Mouse (Mus musculus) kidney, postnatal 36 days (tissue): ENCODE measurements at regions not wholly inside any gene's neighbourhood (a gene's known extent, or its start where the extent isn't known, plus 50 kb on each side); places are given as distances from the start of the nearest gene placed in this dataset.

Experiments
- DNase-seq, 2 experiments: peaks; one replicate each; pipeline ENCODE4 v3.0.0; 2021 to 2022; ENCODE audit warnings: mixed read lengths in 2 of 2

DNA sequence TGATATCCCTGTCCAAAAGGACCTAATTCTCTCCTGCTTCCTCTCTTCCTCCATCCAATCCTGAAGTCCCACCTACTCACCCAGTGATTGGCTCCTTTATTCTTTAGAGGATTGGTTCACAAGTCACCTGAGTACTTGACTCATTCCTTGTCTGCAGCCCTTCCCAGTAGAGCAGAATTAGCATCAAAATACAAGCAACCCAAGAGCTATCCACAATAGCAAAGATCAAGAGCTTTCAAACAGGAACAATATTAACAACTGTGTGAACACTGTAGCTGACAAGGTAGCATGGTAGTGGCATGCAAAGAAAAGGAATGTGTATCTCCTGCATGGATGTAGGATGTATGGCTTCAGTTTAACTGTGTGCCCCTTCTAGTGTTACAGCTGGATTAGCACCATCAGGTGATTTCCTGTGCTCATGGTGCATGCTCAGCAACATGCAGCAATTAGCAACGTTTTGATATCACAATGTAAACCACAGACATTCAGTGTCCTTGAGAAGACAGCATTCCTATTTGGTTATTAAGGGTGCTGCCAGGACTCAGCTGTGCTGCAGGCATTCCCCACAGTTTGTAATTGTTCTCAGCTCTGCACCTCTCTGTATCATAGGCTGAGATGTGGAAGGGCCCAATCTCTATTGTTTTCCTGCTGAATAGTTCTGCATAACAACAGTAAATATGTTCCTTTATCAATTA lies 437.2 kb downstream of the Ptprc start:
- DNase-seq = no peak

DNA sequence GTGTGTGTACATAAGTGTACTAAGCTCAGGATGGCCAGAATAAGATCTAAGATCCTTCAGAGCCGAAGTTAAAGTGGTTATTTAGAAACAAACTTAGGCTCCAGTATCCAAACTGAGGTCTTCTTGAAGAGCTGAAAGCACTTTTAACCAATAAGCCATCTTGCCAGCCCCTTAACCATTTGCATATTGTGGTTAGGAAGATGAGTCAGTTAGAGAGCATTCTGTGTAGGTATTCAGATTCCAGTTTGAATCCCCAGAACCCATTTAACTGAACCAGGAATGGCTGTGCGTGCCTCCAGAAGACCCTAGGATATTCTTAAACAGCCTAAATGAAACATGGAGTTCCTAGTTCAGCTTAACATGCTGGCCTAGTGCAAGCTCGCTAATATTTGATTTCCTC lies 471.6 kb downstream of the Ptprc start:
- no peak for DNase-seq

DNA sequence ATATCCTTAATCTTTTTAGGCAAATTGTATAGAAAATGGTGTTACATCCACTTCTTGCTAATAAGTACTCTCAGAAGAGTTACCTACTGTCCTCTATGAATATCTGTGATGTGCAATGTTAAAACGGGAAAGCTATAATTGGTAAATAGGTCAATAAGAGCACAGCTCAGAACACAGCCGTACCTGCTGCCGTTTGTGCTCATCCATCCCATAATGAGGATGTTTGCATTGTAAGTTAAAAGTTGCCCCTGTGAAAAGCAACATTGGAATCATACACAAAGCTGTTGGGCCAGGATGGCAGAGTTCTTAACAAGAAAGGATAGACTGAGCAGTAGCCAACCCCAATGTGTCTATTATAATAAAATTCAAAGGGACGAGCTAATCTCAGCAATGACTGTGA lies 476.6 kb downstream of the Ptprc start:
- no peak for DNase-seq

DNA sequence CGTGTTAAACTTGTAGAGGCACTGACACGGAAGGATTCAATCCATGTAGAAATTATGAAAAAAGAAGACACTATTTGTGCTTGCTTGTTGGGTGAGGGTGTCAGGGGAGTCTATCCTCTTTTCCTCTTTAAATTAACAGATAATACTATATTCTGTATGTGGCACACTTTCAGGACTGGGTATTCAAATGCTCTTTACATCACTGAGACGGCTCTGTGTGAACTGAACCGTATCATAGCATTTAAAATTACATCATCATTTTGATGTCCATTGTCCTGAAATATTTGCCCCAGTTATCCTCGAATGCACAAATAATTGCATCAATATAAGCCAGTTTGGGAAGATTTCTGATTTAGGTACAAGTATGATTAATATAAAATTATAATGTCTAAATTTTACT lies 478.2 kb downstream of the Ptprc start:
- DNase-seq = no peak

DNA sequence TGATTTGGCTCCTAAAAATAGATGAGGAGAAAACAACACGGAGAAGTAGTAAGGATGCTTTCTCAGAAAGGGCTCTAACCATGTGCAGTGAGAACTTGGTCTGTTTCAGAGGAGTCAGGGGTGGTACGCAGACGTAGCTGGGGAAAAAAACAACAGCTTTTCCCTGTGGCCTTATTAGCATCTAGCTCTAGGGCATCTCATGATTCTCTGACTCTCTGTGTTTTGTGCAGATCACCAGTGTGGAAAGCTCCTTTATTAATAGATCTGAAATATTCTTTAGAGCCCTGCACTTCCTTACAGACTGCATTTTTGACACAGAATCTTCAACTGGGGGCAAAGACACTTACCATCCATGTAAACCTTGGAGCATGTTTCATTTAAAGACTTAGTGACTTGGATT lies 478.7 kb downstream of the Ptprc start:
- DNase-seq = no peak

DNA sequence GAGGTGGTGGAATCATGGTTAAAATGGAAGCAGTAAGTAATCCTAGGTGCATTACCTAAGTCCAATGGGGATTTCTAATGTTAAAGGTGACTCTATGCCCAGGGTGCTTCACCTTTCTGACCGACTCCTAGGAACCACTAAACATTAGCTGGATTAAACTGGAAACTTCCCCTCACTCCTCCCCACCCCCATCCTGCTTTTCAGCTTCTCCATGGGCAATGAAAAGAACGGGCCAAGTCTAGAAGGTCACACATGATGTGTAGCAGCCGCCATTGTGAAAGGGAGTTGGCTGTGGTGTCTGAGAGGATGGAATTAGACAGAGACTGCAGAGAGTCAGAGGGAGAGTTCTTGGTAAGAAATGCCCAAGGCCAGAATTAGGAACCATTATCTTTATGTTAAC lies 479.8 kb downstream of the Ptprc start:
- peak in 1 of 2 experiments; percentile 1 for DNase-seq

DNA sequence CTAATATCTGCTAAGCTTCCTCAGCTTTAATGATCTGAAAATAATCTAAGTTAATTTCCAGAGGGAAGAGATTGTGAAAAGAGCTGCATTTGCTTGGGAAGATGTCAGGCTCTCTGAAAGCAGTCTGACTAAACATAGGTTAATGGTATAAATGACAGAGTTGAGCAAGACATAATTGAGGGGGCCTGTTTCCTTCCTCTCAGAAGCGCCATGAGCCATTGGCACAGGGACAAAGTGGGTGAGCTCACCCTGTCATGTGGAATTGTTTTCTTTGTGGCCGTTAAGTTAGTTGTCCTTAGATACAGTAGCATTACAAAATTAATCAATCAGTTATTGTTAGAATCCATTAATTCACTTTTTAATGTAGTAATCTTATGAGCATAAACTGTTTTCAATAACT lies 483.0 kb downstream of the Ptprc start:
- no peak for DNase-seq

DNA sequence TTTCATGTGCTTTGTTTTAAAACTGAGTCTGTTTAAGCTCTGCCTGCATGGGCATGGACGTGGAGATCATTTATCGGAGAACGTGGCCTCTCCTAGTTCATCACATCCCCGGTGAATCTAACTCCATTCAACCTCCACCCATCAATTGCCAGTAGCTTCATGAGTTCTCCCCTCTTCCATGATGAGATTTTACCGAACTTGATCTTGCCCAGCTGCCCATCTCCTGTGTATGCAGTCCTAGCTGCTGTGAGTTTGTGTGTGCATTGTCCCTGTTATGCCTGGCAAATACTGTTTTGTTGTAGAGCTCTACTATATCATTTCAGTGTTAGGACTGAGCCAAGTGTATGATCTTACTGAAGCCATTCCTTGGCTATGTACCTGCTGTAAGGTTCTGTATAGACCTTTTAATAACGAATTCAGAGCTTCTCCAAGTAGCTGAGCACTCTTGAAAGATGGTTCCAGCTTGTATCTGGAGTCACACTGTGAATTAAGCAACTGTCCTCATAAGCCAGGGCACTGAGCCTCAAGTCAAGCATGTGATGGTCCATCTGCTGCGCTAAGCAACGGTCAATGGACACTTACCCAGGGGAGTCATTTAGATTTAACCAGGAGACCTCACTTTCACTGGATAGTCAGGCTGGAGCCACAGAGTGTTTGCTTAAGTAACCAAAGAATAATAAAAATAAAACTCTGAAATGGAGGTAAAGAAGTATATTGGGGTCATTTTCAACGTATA lies 484.5 kb downstream of the Ptprc start:
- no peak for DNase-seq

DNA sequence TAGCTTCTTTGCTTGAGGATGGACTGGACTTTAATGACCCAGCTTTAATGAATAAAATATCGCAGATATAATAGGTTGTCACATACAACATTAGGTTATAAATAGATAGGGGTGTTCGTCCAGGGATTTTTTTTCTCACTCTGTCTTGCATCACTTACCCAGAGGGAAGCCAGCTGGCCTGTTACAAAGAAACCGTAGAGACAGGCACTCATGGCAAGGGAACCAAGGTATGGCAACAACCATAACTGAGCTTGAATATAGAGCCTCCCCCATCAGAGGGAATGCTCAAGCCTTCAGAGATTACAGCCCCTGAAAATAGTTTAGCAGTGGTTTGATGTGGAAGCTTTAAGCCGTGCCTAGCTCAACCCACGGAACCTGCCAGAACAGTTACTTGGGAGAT lies 504.9 kb downstream of the Ptprc start:
- no peak for DNase-seq

DNA sequence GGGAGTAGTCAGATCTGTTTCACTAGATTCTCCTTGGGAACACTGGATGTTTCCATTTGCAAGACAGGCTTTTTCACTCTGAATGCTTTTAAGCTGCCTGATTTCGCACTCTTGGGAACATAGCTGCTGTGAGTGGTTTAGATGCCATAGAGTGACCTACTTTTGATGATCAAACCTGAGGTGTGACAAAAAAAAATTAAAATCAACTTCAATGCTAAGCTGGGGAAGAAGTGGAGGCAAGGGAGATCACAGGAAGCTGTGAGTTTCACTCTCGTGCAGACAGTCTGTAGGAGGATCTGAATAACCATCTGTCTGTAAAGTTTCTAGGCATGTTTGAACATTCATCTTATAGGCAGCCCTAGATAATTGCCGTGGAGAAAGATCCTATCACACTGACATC lies 505.7 kb downstream of the Ptprc start:
- no peak for DNase-seq

DNA sequence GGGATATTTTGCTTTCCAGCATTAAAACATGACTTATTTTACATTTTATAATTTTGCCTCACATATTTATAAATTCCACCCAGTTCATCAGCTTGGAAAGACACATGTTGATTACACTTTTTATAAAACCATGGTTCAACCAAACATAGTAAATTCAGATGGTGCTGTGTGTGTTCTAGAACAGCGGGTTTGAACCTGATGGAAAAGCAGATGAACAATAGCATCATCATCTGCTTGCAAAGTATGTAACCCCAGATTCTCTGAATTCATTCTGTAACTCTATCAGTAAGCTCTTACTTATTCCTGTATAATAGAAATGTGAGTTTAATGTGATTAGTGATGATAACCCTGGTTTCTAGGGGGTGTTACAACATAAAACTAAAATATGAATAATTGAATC lies 517.4 kb downstream of the Ptprc start:
- no peak for DNase-seq

DNA sequence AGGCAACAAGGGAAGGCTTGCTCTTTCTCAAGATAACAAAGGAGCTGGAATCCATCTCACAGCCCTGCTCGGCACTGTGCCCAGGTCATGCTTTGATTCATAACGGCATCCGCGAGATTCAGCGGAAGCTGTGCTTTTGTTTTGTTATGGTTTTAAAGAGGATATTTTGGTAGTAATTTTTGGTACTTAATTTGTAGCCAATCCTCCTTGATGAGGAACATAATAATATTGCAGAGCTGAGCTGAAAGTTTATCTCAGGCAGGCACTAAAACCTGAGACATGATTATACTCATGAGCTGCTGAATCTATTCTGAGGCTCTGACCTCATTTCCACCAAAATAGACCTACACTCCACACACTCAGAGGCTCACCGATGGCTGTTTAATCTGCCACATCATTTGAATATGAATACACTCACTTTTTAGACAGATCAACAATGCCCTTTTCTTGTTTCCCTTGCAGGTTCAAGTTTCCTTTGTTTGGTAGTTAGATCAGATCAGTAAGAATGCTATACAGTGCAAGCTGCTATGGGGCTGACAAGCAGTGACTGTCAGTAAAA lies 518.5 kb downstream of the Ptprc start:
- DNase-seq = peak; percentile 74 to 87

DNA sequence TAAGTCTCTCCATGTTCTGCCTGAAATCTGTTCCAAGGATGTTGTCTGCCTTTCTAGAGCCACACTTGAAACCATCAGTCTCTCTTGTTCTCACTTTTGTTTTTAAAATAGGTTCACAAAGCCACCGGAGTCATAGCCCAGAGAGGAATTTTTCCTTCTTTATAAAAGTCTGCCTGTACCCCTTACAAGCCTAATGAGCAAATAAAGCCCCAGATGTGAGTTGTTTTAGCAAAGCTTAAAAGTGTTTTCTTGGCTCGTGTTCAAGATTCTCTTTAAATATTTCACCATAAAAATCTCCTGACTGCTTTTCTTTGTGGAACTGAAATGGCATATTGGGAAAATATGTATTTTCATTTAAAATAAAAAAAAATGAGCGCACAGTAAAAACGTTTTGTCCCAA lies 521.3 kb downstream of the Ptprc start:
- no peak for DNase-seq

DNA sequence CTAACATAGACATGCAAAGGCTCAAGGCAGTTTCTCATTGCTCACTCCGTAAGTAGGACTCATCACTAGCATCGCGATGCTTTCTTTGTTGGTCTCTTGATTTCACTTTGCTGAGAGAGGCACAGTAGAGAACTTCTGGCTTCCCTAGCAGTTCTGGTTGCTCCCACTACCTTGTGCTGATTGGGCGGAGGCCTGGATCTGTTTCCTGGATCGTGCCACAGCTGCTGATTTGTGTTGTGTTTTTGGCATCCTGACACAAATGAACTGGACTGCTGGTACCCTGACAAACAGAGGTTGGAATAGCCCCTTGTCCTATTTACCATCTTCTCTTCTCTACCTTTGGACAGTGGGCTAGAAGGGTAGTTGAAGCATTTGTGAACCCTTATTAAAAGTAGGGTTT lies 522.0 kb downstream of the Ptprc start:
- peak; percentile 50 to 70 for DNase-seq

DNA sequence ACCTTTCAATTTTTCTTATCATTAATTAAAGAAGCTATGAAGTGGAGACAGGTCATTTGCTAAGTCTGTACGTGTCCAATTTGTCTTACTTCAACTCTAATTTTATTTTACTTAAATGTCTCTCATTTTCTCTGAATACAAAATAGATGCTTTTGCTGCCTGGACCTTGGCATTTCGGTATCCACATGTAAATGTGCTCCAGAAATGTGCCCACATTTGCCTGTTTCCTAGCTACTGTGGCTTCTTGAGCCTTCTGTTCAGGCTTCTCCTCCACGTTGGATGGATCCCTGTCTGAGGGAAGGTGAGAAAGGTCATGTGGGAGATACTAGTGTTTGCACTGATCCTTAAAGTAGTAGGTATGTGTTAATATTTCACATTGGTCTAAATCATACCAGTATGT lies 524.9 kb downstream of the Ptprc start:
- no peak for DNase-seq

DNA sequence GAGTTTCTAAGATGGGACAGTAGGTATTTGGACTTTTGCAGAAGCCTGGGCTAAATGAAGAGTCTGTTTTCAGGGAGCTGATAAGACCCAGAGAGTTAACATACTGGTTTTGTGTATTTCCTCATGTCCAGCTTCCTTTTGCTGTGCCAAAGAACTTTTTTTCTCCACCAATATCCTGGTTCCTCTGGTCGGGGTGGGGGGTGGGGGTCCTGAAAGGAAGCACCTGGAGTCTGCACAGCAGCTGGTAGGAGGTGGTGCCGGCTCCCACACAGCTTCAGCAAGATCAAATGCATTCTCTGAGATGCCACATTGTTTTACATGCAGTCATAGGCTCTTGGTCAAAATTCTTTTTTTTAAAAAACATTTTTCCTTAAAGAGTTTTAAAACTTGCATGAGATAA lies 525.4 kb downstream of the Ptprc start:
- DNase-seq = peak in 1 of 2 experiments; percentile 3

DNA sequence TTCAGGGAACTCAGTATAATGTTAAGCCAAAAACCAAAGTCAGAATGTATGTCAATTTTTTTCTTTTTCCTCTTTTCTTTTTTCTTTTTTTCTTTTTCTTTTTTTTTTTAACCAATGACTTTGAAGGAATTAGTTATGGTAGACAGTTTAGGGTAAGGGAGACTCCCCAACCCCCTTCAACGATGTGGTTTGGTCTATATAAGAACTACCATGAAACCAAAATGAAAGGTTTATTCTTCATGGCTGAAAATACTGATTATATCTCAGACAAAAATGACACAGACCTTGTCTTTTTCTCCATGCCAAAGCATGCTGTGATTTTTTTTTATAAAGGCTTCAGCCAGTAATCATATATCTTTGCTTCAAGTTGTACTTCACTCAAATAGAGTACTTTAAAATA lies 526.7 kb downstream of the Ptprc start:
- DNase-seq = no peak

DNA sequence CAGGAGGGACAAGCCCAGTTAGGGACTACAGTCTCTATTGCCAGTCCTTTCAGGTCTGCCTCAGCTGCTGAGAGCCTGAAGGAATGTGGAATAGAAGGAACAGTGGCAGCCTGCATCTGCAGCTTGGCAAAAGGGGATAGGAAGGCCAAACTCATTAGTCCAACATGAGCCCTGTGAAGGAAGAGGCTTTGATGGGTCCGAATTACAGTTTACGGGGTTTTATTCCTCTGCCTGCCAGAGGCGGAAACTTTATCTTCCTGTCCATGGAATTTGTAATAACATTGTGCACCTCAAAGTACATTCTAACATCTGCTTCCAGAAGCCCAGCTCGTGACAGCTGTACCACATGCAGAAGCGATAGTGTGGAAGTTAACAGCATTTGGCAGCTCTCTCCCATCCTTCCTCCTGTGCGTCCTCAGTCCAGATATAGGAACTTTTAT lies 530.9 kb downstream of the Ptprc start:
- DNase-seq = peak; percentile 15 to 40

DNA sequence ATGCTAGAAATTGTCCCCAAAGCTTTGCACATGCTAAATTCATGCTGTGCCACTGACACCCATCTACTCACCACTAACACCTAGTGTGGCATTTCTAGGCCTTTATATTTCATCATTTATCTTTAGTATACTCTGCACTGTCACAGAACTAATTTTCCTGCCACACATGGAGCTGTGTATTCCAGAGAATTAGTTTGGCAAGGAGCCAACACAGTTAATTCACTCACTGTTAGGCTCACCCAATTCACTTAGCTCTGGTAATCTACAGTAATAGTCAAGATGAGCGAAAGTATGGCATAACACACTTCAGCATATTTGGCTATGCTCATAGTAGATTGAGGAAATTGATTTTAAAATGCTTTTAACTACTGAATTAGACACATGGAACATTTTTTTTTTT lies 532.0 kb downstream of the Ptprc start:
- no peak for DNase-seq

DNA sequence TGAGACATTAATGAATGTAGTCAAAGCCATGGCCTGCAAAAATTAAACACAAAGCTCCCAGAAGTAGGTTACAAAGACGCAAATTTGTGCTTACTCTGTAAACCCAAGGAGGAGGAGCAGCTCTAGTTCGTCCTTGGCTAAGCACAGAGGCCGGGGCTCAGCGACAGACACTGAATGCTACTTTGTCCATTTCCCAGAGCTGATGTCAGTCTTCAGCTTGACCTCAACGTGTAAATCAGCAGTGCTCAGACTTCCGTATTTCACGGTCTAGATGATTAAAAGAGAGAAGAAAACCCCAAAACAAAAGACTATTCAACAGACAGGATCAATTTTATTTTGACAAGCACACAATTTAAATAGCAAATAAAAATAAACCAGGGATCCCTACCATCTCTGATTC lies 534.7 kb downstream of the Ptprc start:
- DNase-seq = no peak

DNA sequence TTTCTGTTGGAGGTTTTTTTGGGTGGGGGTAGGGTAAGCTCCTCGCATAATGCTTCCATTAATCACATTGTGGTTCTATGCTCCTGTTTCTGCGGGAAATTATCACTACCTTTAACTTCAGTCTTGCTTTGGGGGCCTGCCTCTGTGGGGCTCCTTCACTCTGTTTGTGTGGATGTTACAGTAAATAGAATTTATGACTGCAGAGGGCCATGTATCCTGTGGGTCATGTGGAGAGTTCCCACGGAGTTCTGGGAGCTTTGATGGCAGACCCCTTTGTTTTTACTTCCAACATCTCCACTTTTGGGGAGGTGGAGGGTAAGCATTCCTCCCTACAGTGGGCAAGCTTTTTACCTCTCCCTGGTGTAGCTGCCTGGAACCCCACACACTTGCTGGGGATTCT lies 538.6 kb downstream of the Ptprc start:
- DNase-seq = no peak

DNA sequence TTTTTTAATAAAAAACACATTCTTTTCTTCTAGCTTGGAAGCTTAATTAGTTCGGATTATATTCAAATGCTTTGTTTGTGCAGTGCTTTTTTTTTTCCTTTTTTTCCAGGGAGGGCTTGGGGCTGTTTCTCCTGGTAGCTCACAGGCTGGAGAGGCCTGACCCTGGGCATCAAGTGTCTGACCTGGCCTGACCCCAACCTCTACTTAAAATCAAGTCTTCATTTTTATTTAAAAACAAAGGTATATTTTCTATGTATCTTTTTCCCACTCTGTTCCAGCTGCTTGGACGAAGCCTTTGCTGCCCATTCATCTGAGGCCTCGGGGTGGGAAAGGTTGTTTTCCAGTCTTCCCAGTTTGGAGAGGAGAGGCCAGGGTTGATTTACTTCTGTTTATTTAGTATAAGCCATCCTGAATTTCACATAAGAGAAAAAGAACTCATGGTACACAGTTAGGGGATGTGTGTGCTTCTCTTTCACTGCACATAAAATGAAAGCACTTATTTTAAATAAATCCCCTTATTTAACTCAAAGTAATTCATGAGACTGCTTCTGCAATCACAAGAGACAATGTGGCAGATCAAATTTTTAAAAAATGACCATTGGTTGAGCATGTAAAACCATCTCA lies 539.1 kb downstream of the Ptprc start:
- DNase-seq = no peak

DNA sequence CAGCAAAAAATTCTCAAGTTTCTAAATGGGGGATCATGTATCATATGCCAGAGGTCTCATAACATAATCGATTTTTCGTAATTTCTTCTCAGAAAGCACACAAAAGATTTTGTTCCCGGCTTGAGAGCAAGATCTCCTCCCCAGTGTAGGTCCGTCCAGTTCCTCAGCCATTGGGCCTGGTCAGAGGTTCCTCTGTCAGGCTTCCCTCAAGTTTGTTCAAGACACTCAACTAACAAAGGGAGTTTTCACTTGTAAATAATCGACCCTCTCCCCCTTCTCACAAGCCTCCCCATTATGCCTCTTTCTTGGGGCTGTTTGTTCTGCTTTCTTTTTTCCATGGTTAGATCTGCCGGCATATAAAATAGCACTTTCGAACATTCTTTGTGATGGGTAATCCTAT lies 539.7 kb downstream of the Ptprc start:
- DNase-seq = no peak

DNA sequence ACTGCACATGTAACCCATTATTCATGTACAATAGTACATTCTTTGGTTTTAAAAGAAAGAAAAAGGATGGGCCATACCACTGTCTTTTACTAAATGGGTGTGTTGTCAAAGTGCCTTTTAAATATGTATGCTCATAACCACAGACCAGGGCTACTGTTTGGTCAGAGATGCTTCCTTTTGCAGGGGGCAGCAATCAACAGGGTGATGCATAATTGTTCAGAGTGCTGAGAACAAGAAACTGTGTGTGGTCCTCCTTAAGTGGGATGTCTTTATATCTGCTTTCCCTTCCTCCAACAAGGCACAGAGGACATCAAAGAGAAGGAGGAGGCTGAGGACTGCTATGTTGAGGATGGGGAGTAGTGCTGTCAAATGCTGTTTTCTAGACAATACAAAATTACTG lies 544.0 kb downstream of the Ptprc start:
- no peak for DNase-seq
